Mouse (Mus musculus) heart, postnatal 0 days (tissue): ENCODE measurements around the gene Rnase2a.
"Not testable (repeated sequence)": the region's sequence is repeated elsewhere in the genome, so short reads cannot be mapped to it uniquely, and the experiment has no call there.

ENCODE experiments used
- CTCF ChIP-seq: IDR thresholded peaks from 2 replicates; pipeline ENCODE4 v1.5.1; 2016; ENCODE audit warnings: antibody characterized with exemption, control low read depth, low read depth
- EP300 ChIP-seq: IDR thresholded peaks from 2 replicates; pipeline ENCODE4 v1.6.1; 2016; ENCODE audit warnings: antibody characterized with exemption, low read depth

DNA sequence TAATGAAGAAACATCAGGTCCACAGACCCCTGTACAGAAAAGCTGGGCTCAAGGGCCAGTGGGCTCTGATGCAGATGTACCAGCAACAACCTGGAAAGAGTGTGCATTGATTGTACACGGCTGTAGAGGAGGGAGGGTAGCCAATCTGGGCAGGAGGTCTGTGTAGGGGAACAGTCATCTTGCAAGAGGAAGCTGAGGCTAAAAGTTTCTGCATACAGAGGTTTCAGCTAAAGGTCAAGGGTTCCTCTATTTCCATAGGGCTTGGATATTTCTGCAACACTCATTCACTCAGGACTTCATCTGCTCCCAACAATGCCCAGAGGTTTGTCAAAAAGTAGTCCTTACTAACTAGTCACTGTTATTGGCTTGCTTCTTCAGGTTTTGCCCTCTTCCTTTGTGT is 18.4 kb downstream of the Rnase2a start:
- TF ChIP-seq CTCF, EP300: not testable (repeated sequence)
